8 mouse cellular contexts compared by ENCODE assay signal in the genomic region with DNA sequence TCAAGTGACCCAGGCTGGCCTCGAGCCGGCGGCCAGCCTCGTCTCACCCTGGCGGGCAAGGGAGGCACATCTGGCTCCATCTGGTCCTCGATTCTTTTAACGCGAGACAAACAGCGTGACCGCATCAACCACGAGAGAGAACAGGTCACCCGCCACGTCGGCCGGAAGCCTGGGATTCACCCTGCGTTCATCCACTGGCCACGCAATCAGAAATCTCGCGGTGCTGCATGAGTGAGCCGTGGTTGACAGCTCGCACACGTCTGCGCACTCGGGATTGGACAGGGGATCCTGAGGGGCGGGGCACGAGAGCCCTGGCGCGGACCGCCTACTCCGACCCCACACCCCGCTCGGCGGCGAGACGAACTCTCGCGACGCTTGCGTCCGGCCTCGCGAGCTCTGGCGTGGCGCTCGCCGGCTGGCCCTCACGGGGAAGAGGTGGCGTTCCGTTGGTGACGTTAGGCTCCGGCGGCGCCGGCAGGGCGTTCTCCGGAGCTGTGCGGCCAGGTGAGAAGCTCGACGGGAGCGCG. TPM values are rescaled to one million over a fixed set of nuclear protein-coding genes. Genes with fewer than 3 reads are reported as not detected.
DNase-seq lines count a peak whose midpoint lies in the region; ATAC-seq lines count a peak whose summit lies in the region.

A gene (plus strand): TSS at position 378 of the 527 bp plus-strand sequence.

- no peaks in the 10 kb centered on the region for H3K9me3 ChIP-seq in hindbrain, embryonic 11.5 days (ENCODE audit: control insufficient read depth, low read length)

- peak within 1 kb of the TSS; percentile 92 for H3K4me2 ChIP-seq in hindbrain, embryonic 11.5 days (replicated peaks; ENCODE audit: low read depth, low read length)

- ATAC-seq in hindbrain, embryonic 11.5 days (ENCODE audit: low FRiP score) = peak; percentile 99

- 0 out of 2 replicates have a peak, but pooled peaks cover 3% of the 10 kb centered on the region for H3K4me1 ChIP-seq in hindbrain, embryonic 11.5 days (replicated peaks; ENCODE audit: control insufficient read depth, insufficient read depth, low read length)

- DNase-seq in Muller cell, postnatal 12 days (ENCODE audit: inconsistent ontology term) = peak; percentile 99
- DNase-seq in cerebellum, adult 9-11 months = peak; percentile 99
- peak; percentile 96 to 97 for DNase-seq in frontal cortex, adult 2 months (ENCODE audit: extremely low spot score in 1 of 2, low spot score in 1 of 2)
- peak; percentile 99 for DNase-seq in hindbrain, embryonic 11.5 days (ENCODE audit: low spot score)
- DNase-seq in layer of hippocampus, postnatal 10 days (ENCODE audit: low spot score in 2 of 2) = peak; percentile 95 to 98
- peak; percentile 99 for DNase-seq in lung, postnatal 10 days
- peak; percentile 98 for DNase-seq in ovary, postnatal 36 days (ENCODE audit: low spot score)
- DNase-seq in thymus, postnatal 25 days = peak; percentile 97

- under 1% methylated on average over 59 of the region's 61 CpGs for WGBS in hindbrain, embryonic 11.5 days

- H3K4me3 ChIP-seq in hindbrain, embryonic 11.5 days (ENCODE audit: low read depth, low read length) = peak within 1 kb of the TSS; percentile 94

- H3K9ac ChIP-seq in hindbrain, embryonic 11.5 days (ENCODE audit: low read depth, low read length) = peak within 1 kb of the TSS; percentile 94

- no peaks in the 10 kb centered on the region for H3K27me3 ChIP-seq in hindbrain, embryonic 11.5 days (ENCODE audit: control insufficient read depth, insufficient read depth, low read length)

- no peaks in the 10 kb centered on the region for H3K36me3 ChIP-seq in hindbrain, embryonic 11.5 days (ENCODE audit: control insufficient read depth, insufficient read depth, low read length)

- H3K27ac ChIP-seq in hindbrain, embryonic 11.5 days (ENCODE audit: low read depth, low read length) = peak within 1 kb of the TSS; percentile 98

RNA-seq across cellular contexts. Expression of the gene that starts here (rescaled TPM):
- polyA plus RNA-seq in frontal cortex, adult 2 months (2012; rRNA removed) = 133 and 161 TPM in 2 replicates
- polyA plus RNA-seq in hindbrain, embryonic 11.5 days (2014; fragmentation: Nextera tagmentation; extraction: Ambion mirVana) = 61.8 and 105 TPM in 2 replicates
- 100 to 1,000 TPM; 110 to 133 TPM for total RNA-seq in layer of hippocampus, postnatal 10 days (2021)

Comparison
In these comparisons a context has a peak if more than half of its experiments do, and no peak if none do; other contexts are left out.
1. Peak in every context shown above with its lines: DNase-seq, ATAC-seq, H3K4me3 ChIP-seq and H3K27ac ChIP-seq.